Comparison of ENCODE assay signal across 8 mouse cellular contexts in the genomic region with DNA sequence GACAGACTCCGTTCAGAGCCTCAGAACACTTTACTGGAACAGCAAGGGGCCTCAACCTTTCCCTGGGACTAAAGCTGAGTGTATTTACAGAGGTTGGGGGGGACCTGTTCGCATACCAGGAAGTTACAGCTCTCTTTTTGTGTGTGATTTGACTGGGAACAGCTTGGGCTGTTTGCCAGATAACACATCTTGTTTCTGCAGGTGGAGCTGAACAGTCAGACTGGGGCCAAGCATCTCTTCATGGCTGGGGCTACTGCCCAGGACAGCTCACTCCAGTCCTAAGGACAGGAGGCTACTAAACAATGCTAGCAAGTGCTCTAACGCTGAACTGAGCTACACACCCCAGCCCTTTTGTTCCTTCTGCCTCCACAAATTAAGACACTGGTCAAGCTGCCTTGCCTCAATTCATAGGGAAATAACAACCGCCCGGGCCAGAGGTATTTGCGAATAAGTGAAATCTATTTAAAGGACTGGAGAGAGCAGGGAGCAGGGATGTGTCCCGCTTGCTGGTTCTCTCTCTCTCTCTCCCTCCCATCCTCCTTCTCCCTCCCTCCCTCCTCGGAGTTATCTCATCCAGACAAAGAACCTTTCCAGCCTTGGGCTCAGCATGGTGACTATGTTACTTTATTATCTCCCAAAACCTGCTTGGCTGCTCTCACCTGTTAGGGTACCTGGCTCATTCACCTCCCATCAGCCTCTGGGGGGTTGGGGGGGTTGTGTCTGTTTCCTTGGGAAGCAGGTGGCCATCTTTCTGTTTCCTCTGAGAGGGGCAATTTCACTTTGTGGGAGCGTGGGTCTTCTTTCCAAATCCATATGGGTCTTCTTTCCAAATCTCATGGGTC. TPM values are rescaled to one million over a fixed set of nuclear protein-coding genes. Genes with fewer than 3 reads are reported as not detected.
DNase-seq lines count a peak whose midpoint lies in the region; ATAC-seq and TF ChIP-seq lines count a peak whose summit lies in the region.
"Had no signal": no experiment of that assay in that cellular context is flagged by ENCODE, and none has a peak within 500 bp of the region (broad histone marks: within the 10 kb centered on the region; RNA-seq: fewer than 3 reads in every experiment).

No protein-coding gene starts in this region.

- H3K9ac ChIP-seq in kidney, embryonic 16.5 days (replicated peaks; ENCODE audit: low read length): no peak overlapping the region
- H3K9ac ChIP-seq in intestine, postnatal 0 days (ENCODE audit: low read depth, low read length): no peak overlapping the region
- H3K9ac ChIP-seq in midbrain, embryonic 14.5 days (replicated peaks; ENCODE audit: low read length): no peak overlapping the region
- H3K9ac ChIP-seq: liver, embryonic 15.5 days had no signal

- no peaks in the 10 kb centered on the region for H3K36me3 ChIP-seq in kidney, embryonic 16.5 days (ENCODE audit: insufficient read depth, low read length)
- H3K36me3 ChIP-seq in intestine, postnatal 0 days (ENCODE audit: control insufficient read depth, insufficient read depth): no peaks in the 10 kb centered on the region
- no peaks in the 10 kb centered on the region for H3K36me3 ChIP-seq in midbrain, embryonic 14.5 days (ENCODE audit: control insufficient read depth, insufficient read depth, low read length)
- H3K36me3 ChIP-seq: liver, embryonic 15.5 days had no signal

- TF ChIP-seq CTCF in intestine, postnatal 0 days (IDR thresholded peaks at IDR 0.05; ENCODE audit: low read depth): no peak

- 27% methylated on average over 9 of the region's 9 CpGs for WGBS in kidney, embryonic 16.5 days
- WGBS in intestine, postnatal 0 days: 20% methylated on average over 9 of the region's 9 CpGs
- WGBS in midbrain, embryonic 14.5 days: 9% methylated on average over 9 of the region's 9 CpGs

- no peaks in the 10 kb centered on the region for H3K27me3 ChIP-seq in kidney, embryonic 16.5 days (ENCODE audit: insufficient read depth, low read length)
- H3K27me3 ChIP-seq in intestine, postnatal 0 days (replicated peaks; ENCODE audit: control insufficient read depth, insufficient read depth, low read length): no peaks in the 10 kb centered on the region
- peaks cover 3% of the 10 kb centered on the region; the same call in 1 of the 2 replicates for H3K27me3 ChIP-seq in midbrain, embryonic 14.5 days (ENCODE audit: control insufficient read depth, insufficient read depth, low read length)

- intact Hi-C loops in gastrocnemius, postnatal 14 days (cut with DNase I; ENCODE audit: low total_unique reads): no loop called here

- H3K27ac ChIP-seq in kidney, embryonic 16.5 days (ENCODE audit: low read length): peak overlapping the region; percentile 1; the same call in 1 of the 2 replicates
- no peak overlapping the region for H3K27ac ChIP-seq in intestine, postnatal 0 days (ENCODE audit: low read depth, low read length)
- no peak overlapping the region for H3K27ac ChIP-seq in midbrain, embryonic 14.5 days (replicated peaks; ENCODE audit: low read depth, low read length)
- H3K27ac ChIP-seq: liver, embryonic 15.5 days had no signal

- no peaks in the 10 kb centered on the region for H3K9me3 ChIP-seq in kidney, embryonic 16.5 days (ENCODE audit: low read length)
- no peaks in the 10 kb centered on the region for H3K9me3 ChIP-seq in intestine, postnatal 0 days (ENCODE audit: control insufficient read depth)
- H3K9me3 ChIP-seq in midbrain, embryonic 14.5 days (ENCODE audit: control insufficient read depth, low read length): no peaks in the 10 kb centered on the region
- H3K9me3 ChIP-seq: liver, embryonic 15.5 days had no signal

- peaks cover 14% of the 10 kb centered on the region for H3K4me1 ChIP-seq in kidney, embryonic 16.5 days (ENCODE audit: insufficient read depth, low read length)
- peaks cover 9% of the 10 kb centered on the region for H3K4me1 ChIP-seq in intestine, postnatal 0 days (replicated peaks; ENCODE audit: control insufficient read depth, insufficient read depth, low read length)
- H3K4me1 ChIP-seq in midbrain, embryonic 14.5 days (ENCODE audit: control insufficient read depth, insufficient read depth, low read length): peaks cover 14% of the 10 kb centered on the region; the same call in 1 of the 2 replicates

- DNase-seq in kidney, postnatal 4 days: no peak
- DNase-seq in NIH3T3 (ENCODE audit: low read depth): peak; percentile 29
- DNase-seq in midbrain, embryonic 14.5 days: peak; percentile 31
- no peak for DNase-seq in gastrocnemius, postnatal 14 days

- ATAC-seq in kidney, embryonic 16.5 days (ENCODE audit: low FRiP score, low TSS enrichment): no peak
- peak; percentile 10 for ATAC-seq in intestine, postnatal 0 days
- ATAC-seq in midbrain, embryonic 14.5 days (ENCODE audit: low FRiP score, low TSS enrichment): no peak
- ATAC-seq in megakaryocyte, adult 5-6 weeks (ENCODE audit: poor library complexity, severe bottlenecking): no peak

- H3K4me2 ChIP-seq in kidney, embryonic 16.5 days (replicated peaks; ENCODE audit: low read depth, low read length): no peak overlapping the region
- peak overlapping the region; percentile 66 for H3K4me2 ChIP-seq in intestine, postnatal 0 days (replicated peaks; ENCODE audit: low read depth)
- H3K4me2 ChIP-seq in midbrain, embryonic 14.5 days (ENCODE audit: low read length): no peak overlapping the region

- H3K4me3 ChIP-seq in kidney, embryonic 16.5 days (ENCODE audit: low read length): no peak overlapping the region
- H3K4me3 ChIP-seq in intestine, postnatal 0 days (ENCODE audit: low read depth, low read length): no peak overlapping the region
- H3K4me3 ChIP-seq in midbrain, embryonic 14.5 days (replicated peaks; ENCODE audit: low read depth, low read length): no peak overlapping the region

RNA-seq across cellular contexts. Expression of a gene that starts 4.1 kb away (rescaled TPM):
- 14.6 and 17.1 TPM in 2 replicates for polyA plus RNA-seq in kidney, embryonic 16.5 days (2015; fragmentation: Nextera tagmentation; extraction: Ambion mirVana)
- 13.9 and 14.9 TPM in 2 replicates for polyA plus RNA-seq in intestine, postnatal 0 days (2015; fragmentation: Nextera tagmentation; extraction: Ambion mirVana)
- polyA plus RNA-seq in midbrain, embryonic 14.5 days (2014; fragmentation: Nextera tagmentation; extraction: Ambion mirVana): 0.24 and 1.3 TPM in 2 replicates
- total RNA-seq in megakaryocyte, adult 5-6 weeks (2015): 1.4 and 3.9 TPM in 2 replicates
- total RNA-seq in megakaryocyte, adult 5-6 weeks (2017): 0.94 and 2.0 TPM in 2 replicates
- total RNA-seq in gastrocnemius, postnatal 14 days (2021): 1 to 10 TPM; 6.0 to 8.8 TPM

RNA-seq across cellular contexts. Expression of a gene that starts 27.4 kb away (rescaled TPM):
- polyA plus RNA-seq in kidney, embryonic 16.5 days (2015; fragmentation: Nextera tagmentation; extraction: Ambion mirVana): 841 and 885 TPM in 2 replicates
- polyA plus RNA-seq in intestine, postnatal 0 days (2015; fragmentation: Nextera tagmentation; extraction: Ambion mirVana): 258 and 267 TPM in 2 replicates
- polyA plus RNA-seq in midbrain, embryonic 14.5 days (2014; fragmentation: Nextera tagmentation; extraction: Ambion mirVana): 1,041 and 1,069 TPM in 2 replicates
- total RNA-seq in megakaryocyte, adult 5-6 weeks (2015): 63.2 and 65.1 TPM in 2 replicates
- total RNA-seq in megakaryocyte, adult 5-6 weeks (2017): 29.2 and 32.2 TPM in 2 replicates
- total RNA-seq in gastrocnemius, postnatal 14 days (2021): 100 to 1,000 TPM; 293 to 295 TPM

RNA-seq across cellular contexts. Expression of a gene that starts 42.3 kb away (rescaled TPM):
- polyA plus RNA-seq in kidney, embryonic 16.5 days (2015; fragmentation: Nextera tagmentation; extraction: Ambion mirVana): 45.7 and 69.7 TPM in 2 replicates
- polyA plus RNA-seq in intestine, postnatal 0 days (2015; fragmentation: Nextera tagmentation; extraction: Ambion mirVana): 125 and 130 TPM in 2 replicates
- polyA plus RNA-seq in midbrain, embryonic 14.5 days (2014; fragmentation: Nextera tagmentation; extraction: Ambion mirVana): 238 and 242 TPM in 2 replicates
- 15.5 and 21.3 TPM in 2 replicates for total RNA-seq in megakaryocyte, adult 5-6 weeks (2015)
- 28.3 and 36.1 TPM in 2 replicates for total RNA-seq in megakaryocyte, adult 5-6 weeks (2017)
- 10 to 100 TPM; 70.6 to 76.4 TPM for total RNA-seq in gastrocnemius, postnatal 14 days (2021)

Comparison
In these comparisons a context has a peak if more than half of its experiments do, and no peak if none do; other contexts are left out.
1. DNase-seq: peak in NIH3T3 (single experiment) and midbrain, embryonic 14.5 days (single experiment); none in kidney, postnatal 4 days (0 of 2) and gastrocnemius, postnatal 14 days (single experiment).